ENCODE assay signal across 12 mouse cellular contexts in genomic region chr6:88379756-88380155, GRCm38 (mm10).
DNase-seq lines count a peak whose midpoint lies in the region; ATAC-seq lines count a peak whose summit lies in the region.
"Had no signal": no experiment of that assay in that cellular context is flagged by ENCODE, and none has a peak within 500 bp of the region (broad histone marks: within the 10 kb centered on the region; RNA-seq: fewer than 3 reads in every experiment).

No protein-coding gene starts in this region.

- DNase-seq in heart, postnatal 25 days (ENCODE audit: low spot score): no peak
- peak; percentile 29 for DNase-seq in 3T3-L1 (ENCODE audit: low read depth, low spot score)
- peak; percentile 19 for DNase-seq in Muller cell, postnatal 12 days (ENCODE audit: inconsistent ontology term)
- DNase-seq in fibroblast of lung, adult 2 months (ENCODE audit: low read depth): peak; percentile 24
- no peak for DNase-seq in layer of hippocampus, adult 9-10 months (ENCODE audit: low spot score)
- DNase-seq in urinary bladder, postnatal 36 days (ENCODE audit: low spot score in 2 of 2): no peak
- DNase-seq: kidney, postnatal 14 days; left cerebral cortex, postnatal 4 days; liver, embryonic 13.5 days had no signal

- no peaks in the 10 kb centered on the region for H3K27me3 ChIP-seq in heart, embryonic 12.5 days (replicated peaks)
- H3K27me3 ChIP-seq: hindbrain, embryonic 12.5 days; liver, embryonic 13.5 days had no signal

- H3K27ac ChIP-seq in heart, embryonic 12.5 days (ENCODE audit: poor library complexity, severe bottlenecking): no peak overlapping the region
- H3K27ac ChIP-seq: hindbrain, embryonic 12.5 days; liver, embryonic 13.5 days had no signal

- no peaks in the 10 kb centered on the region for H3K36me3 ChIP-seq in heart, embryonic 12.5 days
- H3K36me3 ChIP-seq: hindbrain, embryonic 12.5 days had no signal

- peaks cover 22% of the 10 kb centered on the region for H3K4me1 ChIP-seq in heart, embryonic 12.5 days (replicated peaks)

- intact Hi-C loops in heart, postnatal 25 days (cut with DNase I): no loop called here

- no peak overlapping the region for H3K9ac ChIP-seq in heart, embryonic 12.5 days
- H3K9ac ChIP-seq: hindbrain, embryonic 12.5 days; liver, embryonic 13.5 days had no signal

- WGBS in heart, embryonic 12.5 days: 18% methylated on average over 3 of the region's 3 CpGs

- H3K9me3 ChIP-seq in heart, embryonic 12.5 days (replicated peaks): no peaks in the 10 kb centered on the region
- H3K9me3 ChIP-seq: hindbrain, embryonic 12.5 days; liver, embryonic 13.5 days had no signal

- ATAC-seq in heart, embryonic 12.5 days (ENCODE audit: insufficient number of reproducible peaks, low FRiP score): 0 out of 2 replicates have a peak, but pooled peaks have one; percentile 11
- ATAC-seq: intestine, embryonic 16.5 days had no signal

- H3K4me3 ChIP-seq in heart, embryonic 12.5 days: no peak overlapping the region
- H3K4me3 ChIP-seq: hindbrain, embryonic 12.5 days; liver, embryonic 13.5 days had no signal

- no peak overlapping the region for H3K4me2 ChIP-seq in heart, embryonic 12.5 days
- H3K4me2 ChIP-seq: hindbrain, embryonic 12.5 days; liver, embryonic 13.5 days had no signal

Comparison
In these comparisons a context has a peak if more than half of its experiments do, and no peak if none do; other contexts are left out.
1. DNase-seq: peak in 3T3-L1 (single experiment), Muller cell, postnatal 12 days (single experiment) and fibroblast of lung, adult 2 months (single experiment); none in heart, postnatal 25 days (single experiment), layer of hippocampus, adult 9-10 months (single experiment) and urinary bladder, postnatal 36 days (0 of 2).